Mouse (Mus musculus) neural tube, embryonic 10.5 days (tissue): ENCODE data around the gene Gm20503.
A peak's percentile ranks its signal among the peaks of the same experiment; 100 is the strongest.

ENCODE experiments used
- DNase-seq: peaks from one replicate; pipeline ENCODE4 v3.0.0-alpha.2; 2017; ENCODE audit warnings: low spot score; ENCODE audit errors: extremely low spot score

Gene Gm20503

DNA sequence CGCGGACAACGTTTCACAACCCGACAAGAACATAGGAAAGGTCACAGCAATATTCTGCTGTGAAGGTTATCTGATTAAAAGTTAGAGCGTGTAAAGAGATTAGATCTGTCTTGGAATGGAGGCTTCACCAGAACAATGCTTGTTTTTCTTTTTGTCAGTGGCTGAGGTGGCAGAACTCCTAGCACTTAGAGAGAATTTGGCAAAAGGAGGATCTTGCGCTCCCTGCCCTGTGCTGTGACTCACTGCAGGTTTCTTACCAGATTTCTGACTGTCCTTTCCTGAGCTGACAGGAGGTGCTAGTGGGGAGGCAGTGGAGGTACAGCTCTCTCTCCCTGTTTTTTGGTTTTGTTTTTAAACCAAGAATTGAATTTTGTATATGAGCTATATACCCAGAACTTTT is 4.0 kb downstream of the Gm20503 start:
- no peak for DNase-seq

DNA sequence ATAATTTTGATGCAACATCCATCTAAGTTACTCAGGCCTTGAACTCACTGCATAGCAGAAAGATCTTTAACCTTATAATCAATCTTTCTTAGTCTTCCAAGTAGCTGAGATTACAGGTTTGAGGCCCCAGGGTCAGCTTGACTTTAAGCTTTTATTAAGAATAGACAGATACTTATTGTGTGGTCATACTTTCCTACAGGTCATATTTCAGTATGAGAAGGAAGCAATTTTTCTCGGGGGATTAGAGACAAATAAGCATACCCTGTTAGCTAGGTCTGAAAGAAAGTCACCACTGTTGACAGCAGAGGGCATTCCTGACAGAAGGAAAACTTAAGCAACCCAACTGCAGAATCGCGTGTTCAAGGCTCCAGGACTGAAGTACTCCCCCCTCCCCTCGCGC is 5.0 kb downstream of the Gm20503 start:
- DNase-seq, result no peak

GRCm38 (mm10) chr4:59009186-59009585 is 6.2 kb downstream of the Gm20503 start:
- no peak for DNase-seq

DNA sequence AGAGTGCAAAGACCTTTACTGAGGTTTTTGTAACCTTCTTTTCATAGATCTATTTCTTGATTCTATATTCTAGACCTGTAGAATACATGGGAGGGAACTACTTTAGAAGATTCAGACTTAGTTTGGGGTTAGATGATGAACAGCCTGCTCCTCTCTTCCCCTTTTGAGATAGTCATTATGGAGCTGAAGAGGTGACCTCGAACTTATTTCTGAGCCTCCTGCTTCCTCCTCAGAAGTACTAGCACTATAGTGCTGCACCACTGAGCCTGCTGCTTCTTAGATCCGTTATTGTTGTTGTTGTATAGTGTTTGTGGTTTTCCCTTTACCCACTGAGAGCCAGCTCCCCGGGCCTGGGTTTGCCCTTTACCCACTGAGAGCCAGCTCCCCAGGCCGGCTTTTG is 6.7 kb downstream of the Gm20503 start:
- no peak for DNase-seq

DNA sequence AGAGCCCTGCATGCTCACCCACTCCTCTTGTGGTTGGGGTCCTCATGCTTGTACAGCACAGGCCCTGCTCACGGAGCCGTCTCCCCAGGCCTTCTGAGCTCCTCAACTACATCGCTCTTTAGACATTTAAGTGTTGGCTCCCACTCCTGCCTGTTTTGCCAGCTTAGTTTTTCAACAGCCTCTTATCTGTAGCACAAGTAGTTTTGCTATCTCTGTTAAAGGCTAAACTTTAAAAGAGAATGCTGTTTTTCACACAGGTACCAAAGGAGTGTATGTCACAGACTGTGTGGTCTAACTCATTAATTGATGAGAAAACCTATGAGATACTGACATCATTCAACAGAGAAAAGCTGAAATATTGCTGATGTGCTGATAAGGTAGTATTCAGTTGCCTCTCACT is 8.4 kb downstream of the Gm20503 start:
- no peak for DNase-seq

DNA sequence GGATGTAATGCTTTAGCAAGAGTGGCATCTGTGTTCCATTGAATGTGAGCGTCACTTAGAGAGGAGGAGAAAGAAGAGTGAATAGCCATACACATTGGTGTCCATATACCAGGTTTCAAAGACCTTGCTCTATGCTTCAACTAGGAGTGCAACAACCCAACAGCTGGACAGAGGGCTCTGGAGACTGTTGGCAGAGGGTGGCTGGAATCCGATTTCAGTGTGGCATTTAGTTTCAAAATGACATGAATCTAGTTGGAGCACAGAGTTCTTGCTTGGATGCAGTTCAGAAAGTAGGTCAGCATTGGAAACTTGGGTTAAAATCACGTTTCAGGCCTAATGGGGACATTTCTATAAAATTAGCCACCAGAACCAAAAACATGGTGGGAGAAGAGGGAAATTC is 12.2 kb downstream of the Gm20503 start:
- DNase-seq, result no peak

- no peak for DNase-seq
Observed at GRCm38 (mm10) chr4:59016922-59017321, 13.9 kb downstream of the Gm20503 start.

DNA sequence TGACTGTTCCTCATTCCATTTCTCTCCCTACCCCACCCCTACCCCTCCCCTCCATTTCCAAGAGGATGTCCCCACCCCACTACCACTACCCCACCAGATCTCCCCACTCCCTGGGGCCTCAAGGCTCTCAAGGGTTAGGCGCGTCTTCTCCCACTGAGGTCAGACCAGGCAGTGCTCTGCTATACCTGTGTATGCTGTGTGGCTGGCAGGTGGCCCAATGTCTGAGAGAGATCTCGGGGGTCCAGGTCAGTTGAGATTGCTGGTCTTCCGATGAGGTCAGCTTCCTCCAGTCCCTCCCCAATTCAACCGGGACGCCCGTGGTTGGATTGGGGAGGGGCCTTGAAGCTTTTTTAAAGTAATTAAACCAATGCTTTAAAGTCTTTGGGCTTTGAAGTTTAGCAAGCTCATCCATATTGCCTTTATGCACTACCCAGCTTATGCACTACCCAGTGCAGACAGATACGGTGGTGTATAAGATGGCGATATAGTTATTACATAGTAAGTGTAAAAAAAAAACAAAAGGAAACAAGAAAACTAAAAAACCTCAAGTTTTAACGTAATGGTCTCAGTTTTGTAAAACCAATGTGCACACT is 31.4 kb downstream of the Gm20503 start:
- DNase-seq, result no peak

DNA sequence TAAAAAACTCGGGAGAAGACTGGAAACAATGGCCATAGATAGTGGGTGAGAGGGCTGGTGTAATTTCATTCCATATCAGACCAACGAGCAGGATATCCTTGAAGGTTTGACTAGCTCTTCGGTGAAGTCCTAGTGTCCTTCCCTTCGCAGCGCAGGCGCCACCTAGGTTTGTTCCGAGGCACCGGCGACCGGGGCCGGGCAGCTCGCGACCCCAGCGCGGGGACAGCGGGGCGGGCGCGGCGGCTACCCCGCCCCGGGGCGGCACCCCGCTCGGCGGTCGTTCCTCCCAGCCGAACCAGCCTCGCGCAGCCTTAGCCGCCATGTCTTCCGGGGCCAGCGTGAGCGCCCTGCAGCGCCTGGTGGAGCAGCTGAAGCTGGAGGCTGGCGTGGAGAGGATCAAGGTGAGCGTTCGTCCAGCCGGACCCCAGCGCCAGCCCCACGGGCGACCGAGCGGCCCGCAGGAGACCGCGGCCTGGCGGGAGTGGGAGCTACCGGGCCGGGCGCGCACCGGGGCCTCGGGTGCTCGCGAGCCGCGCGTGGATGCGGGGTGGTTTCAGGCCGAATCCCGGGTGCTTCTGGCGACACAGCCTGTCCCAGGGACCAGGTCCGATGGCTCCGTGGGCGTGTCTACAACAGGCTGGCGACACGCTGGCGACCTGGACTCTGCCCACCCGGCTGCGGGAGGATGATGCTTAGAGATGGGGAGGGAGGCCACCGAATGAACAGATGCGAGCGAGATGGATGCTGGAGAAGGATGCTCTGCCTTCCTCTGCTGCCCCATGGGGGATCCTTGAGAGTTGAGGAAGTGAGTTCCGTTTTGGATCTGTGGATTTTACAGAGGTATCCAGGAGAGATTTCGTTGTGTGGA is 32.1 kb downstream of the Gm20503 start, which contains the start of gene Gng10:
Gng10 (plus strand) TSS at position 171 of the 868 bp plus-strand sequence.
- peak; percentile 76 for DNase-seq

DNA sequence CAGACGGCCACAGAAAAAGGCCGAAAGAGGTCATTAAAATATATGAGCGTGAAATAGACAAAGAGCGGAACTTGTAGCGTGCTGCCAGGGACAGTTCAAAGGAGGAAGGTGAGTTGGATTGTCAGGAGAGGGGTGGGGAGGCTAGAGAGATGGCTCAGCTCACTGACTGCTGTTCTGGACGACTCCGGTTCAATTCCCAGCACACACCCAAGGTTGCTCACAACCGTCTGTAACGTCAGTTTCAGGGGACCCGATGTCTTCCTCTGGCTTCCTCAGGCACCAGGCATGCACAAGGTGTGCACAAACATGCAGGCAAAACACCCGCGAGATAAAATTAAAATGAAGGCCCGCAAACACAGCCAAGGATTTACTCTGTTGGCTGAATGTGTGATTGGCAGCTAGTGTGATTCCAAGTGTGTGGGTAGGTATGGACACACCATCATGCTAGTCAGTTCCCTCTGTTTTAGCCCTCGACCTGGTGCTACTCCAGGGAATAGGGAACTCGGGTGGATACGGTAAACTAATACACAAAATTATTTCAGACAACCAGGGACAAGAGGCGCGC is 32.9 kb downstream of the Gm20503 start:
- DNase-seq, result no peak

DNA sequence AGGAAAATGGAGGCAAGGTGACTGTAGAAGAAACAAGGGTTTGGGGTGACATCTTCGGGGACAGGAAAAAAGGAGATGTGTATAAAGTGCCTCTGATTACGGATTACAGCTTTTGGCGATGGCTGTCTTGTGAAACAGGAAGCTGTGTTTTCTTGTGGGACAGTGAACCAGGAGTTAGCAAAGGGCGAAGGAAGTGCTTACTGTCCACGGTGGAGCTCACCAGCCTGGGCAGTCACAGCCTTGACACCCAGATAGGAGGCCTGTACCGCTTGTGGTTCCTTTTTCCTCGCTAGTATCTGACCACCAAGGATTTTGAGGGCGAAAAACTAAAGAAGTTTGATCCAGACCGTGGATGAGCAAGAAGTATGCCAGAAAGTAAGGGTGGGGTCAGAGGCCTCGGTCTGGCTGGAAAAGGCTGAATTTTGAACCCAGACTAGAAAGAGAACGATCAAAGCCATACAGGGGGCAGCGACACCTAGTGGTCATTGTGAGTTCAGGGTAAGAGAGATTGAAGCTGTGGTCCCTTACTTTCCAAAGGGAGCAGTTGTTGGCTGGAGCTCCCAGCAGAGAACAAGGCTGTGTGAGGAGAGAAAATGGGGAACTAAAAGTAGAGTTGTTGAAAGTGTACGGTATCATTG is 33.6 kb downstream of the Gm20503 start:
- DNase-seq, result peak; percentile 80

DNA sequence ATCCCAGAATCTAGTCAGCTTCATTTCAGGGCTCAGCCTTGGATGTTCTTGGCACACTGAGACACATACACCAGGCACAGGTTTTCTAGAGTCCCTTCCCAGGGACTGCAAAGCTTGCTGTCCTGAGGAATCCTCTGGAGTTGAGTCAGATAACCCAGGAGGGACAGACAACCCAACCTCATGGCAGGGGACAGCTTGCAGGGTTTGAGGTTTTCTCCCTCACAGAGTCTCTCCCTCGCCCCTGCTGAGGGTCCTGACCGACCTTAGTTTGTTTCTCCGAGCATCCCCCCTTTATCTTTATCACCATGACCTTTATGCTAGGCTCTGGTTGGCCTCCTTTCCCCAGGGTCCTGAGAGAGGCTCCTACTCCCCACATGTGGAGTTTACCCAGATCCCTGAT is 34.5 kb downstream of the Gm20503 start:
- no peak for DNase-seq

- DNase-seq, result no peak
Observed at GRCm38 (mm10) chr4:59040397-59041287, 37.6 kb downstream of the Gm20503 start.

DNA sequence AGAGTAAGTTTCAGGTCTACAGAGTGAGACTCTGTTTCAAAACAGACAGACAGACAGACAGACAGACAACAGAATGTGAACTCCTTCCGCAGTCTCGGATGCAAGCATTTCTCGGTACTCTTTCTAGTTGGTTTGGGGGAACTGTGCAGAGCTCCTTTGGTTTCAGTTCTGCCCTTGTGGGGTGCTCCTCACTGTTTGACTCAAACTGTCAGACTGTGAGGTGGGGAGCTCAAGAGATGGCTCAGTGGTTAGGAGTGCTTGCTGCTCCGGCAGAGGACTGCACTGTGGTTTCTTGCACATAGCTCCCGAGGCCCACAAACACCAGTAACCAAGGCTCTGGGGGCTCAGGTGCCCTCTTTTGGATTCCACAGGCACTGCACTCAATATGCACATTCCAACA is 40.1 kb downstream of the Gm20503 start:
- no peak for DNase-seq

GRCm38 (mm10) chr4:59043891-59044290 is 40.9 kb downstream of the Gm20503 start:
- DNase-seq, result no peak

GRCm38 (mm10) chr4:59047222-59047621 is 44.2 kb downstream of the Gm20503 start:
- no peak for DNase-seq

- DNase-seq, result no peak
Observed at GRCm38 (mm10) chr4:59051081-59051480, 48.1 kb downstream of the Gm20503 start.

GRCm38 (mm10) chr4:59057929-59058328 is 54.9 kb downstream of the Gm20503 start:
- no peak for DNase-seq

GRCm38 (mm10) chr4:59062526-59062925 is 59.5 kb downstream of the Gm20503 start:
- DNase-seq, result no peak

DNA sequence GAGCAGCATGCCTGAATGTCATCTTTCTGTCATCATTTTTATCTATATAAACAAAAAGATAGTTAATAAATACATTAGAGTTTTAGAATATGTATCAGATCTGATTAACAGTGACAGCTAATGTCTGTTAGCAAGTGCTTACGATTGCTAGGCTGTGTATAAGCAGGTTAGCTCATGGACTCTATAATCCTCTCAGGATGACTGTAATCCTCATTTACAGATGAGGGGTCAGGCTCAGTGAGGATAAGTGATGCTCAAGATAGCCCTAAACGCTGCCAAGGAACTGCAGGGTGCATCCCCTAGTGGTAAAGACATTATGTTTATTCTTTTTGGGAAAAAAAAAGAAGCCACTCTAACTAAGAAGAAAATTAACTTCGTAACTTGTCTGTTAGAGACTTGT is 66.3 kb downstream of the Gm20503 start:
- DNase-seq, result no peak

- DNase-seq, result no peak
Observed at GRCm38 (mm10) chr4:59083430-59083829, 80.4 kb downstream of the Gm20503 start.
